Mouse (Mus musculus) myocyte (in vitro differentiated cells): ENCODE measurements around the gene Sstr4. TPM values are rescaled to one million over a fixed set of nuclear protein-coding genes. Genes with fewer than 3 reads are reported as not detected.
A peak's percentile ranks its signal among the peaks of the same experiment; 100 is the strongest.

ENCODE experiments used
- H3K27me3 ChIP-seq: one replicate; pipeline ENCODE4 v1.6.1; 2011; ENCODE audit not compliant: control insufficient read depth, insufficient read depth, insufficient read length
- H3K36me3 ChIP-seq: one replicate; pipeline ENCODE4 v1.6.1; 2011; ENCODE audit not compliant: control insufficient read depth, insufficient read depth
- H3K4me2 ChIP-seq: one replicate; pipeline ENCODE4 v1.6.1; 2011; ENCODE audit warnings: low read depth, control low read depth
- H3K4me3 ChIP-seq: one replicate; pipeline ENCODE4 v1.5.1; 2011; ENCODE audit warnings: mild to moderate bottlenecking, control low read depth, moderate library complexity
- H3K79me2 ChIP-seq: one replicate; pipeline ENCODE4 v1.6.1; 2011; ENCODE audit not compliant: control insufficient read depth, insufficient read depth
- H3ac ChIP-seq: one replicate; pipeline ENCODE4 v1.6.1; 2011; ENCODE audit not compliant: control insufficient read depth, insufficient read length
- CEBPB ChIP-seq: IDR thresholded peaks from 2 replicates; pipeline ENCODE4 v1.6.1; 2011; ENCODE audit warnings: mild to moderate bottlenecking, moderate library complexity; ENCODE audit not compliant: poor library complexity, insufficient read depth, severe bottlenecking
- E2F4 ChIP-seq: IDR thresholded peaks from one replicate; pipeline ENCODE4 v1.6.1; 2011; ENCODE audit warnings: mild to moderate bottlenecking, control low read depth, moderate library complexity; ENCODE audit not compliant: insufficient read depth
- MAX ChIP-seq: IDR thresholded peaks from one replicate; pipeline ENCODE4 v1.6.1; 2011; ENCODE audit warnings: low read depth, mild to moderate bottlenecking, control low read depth
- MYOD1 ChIP-seq, 3 experiments: IDR thresholded peaks; one replicate each; pipeline ENCODE4 v1.6.1; 2011; ENCODE audit warnings: control low read depth in 2 of 3, low read depth in 2 of 3, mild to moderate bottlenecking in 2 of 3, moderate library complexity in 1 of 3; ENCODE audit not compliant: insufficient read length in 2 of 3, control insufficient read depth in 1 of 3
- MYOG ChIP-seq, 3 experiments: IDR thresholded peaks; one replicate each; pipeline ENCODE4 v1.6.1; 2011; ENCODE audit warnings: control low read depth in 2 of 3, low read depth in 2 of 3, mild to moderate bottlenecking in 2 of 3; ENCODE audit not compliant: insufficient read length in 2 of 3, control insufficient read depth in 1 of 3, insufficient read depth in 1 of 3
- POLR2A ChIP-seq: IDR thresholded peaks from one replicate; pipeline ENCODE4 v1.6.1; 2011; ENCODE audit warnings: low read depth, mild to moderate bottlenecking, control low read depth, moderate library complexity; ENCODE audit not compliant: insufficient read length
- POLR2AphosphoS2 ChIP-seq: IDR thresholded peaks from one replicate; pipeline ENCODE4 v1.6.1; 2011; ENCODE audit warnings: low read depth, control low read depth; ENCODE audit not compliant: insufficient read length
- REST ChIP-seq: IDR thresholded peaks from one replicate; pipeline ENCODE4 v1.6.1; 2011; ENCODE audit warnings: mild to moderate bottlenecking, control low read depth, moderate library complexity; ENCODE audit not compliant: insufficient read depth, insufficient read length
- SRF ChIP-seq: IDR thresholded peaks from one replicate; pipeline ENCODE4 v1.6.1; 2011; ENCODE audit warnings: low read depth; ENCODE audit not compliant: control insufficient read depth, insufficient read length
- TCF12 ChIP-seq: IDR thresholded peaks from one replicate; pipeline ENCODE4 v1.6.1; 2011; ENCODE audit warnings: mild to moderate bottlenecking, control low read depth; ENCODE audit not compliant: poor library complexity, insufficient read depth, severe bottlenecking
- TCF3 ChIP-seq: IDR thresholded peaks from one replicate; pipeline ENCODE4 v1.6.1; 2011; ENCODE audit warnings: low read depth, control low read depth; ENCODE audit not compliant: insufficient read length
- USF1 ChIP-seq: IDR thresholded peaks from one replicate; pipeline ENCODE4 v1.6.1; 2011; ENCODE audit warnings: low read depth, mild to moderate bottlenecking, control low read depth, moderate library complexity
- polyA plus RNA-seq: library from polyadenylated mRNA; unstranded; fragments of >200 nt; fragmentation: generic; extraction: Trizol; gene quantifications from one replicate; pipeline ENCODE4 v1.2.1, GENCODE M21; 2012; ENCODE audit warnings: missing spikeins

The Sstr4 gene
- polyA plus RNA-seq, 1 experiment, result not detected

DNA sequence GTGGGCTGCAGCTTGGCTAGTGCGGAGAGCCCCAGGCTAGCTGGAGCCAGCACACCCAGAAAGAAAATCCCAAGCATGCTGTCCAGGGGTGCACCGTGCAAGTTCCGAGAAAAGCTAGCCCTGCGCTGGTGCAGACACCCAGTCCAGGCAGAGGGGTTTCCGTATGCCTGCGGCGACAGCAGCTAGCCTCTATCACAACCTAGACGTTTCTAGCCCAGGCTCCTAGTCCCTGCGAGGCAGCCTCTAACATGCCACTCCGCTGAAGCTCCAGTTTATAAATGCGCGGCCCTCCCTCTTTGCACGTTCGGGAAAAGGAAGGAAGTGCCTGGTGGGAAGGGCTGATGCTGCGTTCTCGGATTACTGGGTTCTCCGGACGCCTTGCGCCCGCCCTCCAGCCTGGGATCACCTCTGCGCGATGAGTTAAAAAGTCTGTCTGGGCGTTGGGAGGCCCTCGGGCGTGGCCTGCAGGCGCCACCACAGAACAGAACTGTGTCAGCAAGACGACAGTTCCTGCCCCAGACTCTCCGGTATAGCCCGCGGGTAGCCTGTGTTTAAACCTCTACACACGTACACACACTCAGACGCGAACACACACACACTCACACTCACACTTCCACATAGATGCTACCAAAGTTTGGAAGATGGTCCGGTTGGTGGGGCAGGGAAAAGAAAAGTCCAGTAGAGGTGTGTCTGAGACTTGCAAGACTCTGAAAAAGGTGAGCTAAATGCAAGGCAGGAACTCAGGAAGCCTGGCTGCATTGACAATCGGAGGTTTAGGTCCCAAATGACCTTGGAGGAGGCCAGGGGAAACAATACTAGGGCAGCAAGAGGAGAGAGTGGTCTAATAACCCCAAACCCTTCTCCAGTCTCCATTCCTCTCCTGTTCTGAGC, 13.0 kb downstream of the Sstr4 start, which contains the start of gene Thbd:
Thbd (minus strand) TSS at position 319 of the 891 bp plus-strand sequence.
- Histone ChIP-seq H3K27me3 (no peaks in the 10 kb centered on the region), H3K36me3 (no peaks in the 10 kb centered on the region), H3K4me3 (peak within 1 kb of the TSS; percentile 35), H3ac (no peak within 1 kb of the TSS), H3K79me2 (no peaks in the 10 kb centered on the region), H3K4me2 (peak within 1 kb of the TSS; percentile 97)
- TF ChIP-seq MAX, result no peak
- TF ChIP-seq POLR2A, result peak; percentile 55

DNA sequence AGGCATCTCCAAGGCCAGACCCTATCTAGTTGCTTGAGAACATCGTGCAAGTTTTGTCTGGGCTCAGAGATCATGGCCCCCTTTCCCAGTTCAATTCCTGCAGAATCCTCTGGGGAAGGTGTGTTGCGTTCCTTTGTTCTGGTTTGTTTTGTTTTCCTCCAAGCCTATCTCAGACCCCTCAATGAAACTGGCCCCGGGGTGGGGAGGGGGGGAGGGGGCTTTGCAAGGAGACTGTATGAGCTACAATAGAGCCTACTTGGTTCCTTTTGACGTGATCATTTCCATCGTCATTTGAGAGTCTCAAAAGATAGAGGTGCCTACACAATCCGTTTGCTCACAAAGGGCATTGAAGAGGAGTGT, 13.6 kb downstream of the Sstr4 start:
- H3ac ChIP-seq, result no peak overlapping the region
- H3K4me3 ChIP-seq, result peak overlapping the region; percentile 35
- TF ChIP-seq TCF12 (no peak), POLR2A (no peak), SRF (no peak), MAX (no peak), USF1 (no peak), TCF3 (no peak), MYOG (IDR thresholded peaks at IDR 0.05; ENCODE audit: control insufficient read depth in 1 of 3, insufficient read depth in 1 of 3, insufficient read length in 2 of 3, low read depth in 2 of 3) (no peak), POLR2AphosphoS2 (no peak), CEBPB (no peak)
- no peaks in the 10 kb centered on the region for H3K36me3 ChIP-seq
- H3K4me2 ChIP-seq, result peak overlapping the region; percentile 97
- H3K27me3 ChIP-seq, result no peaks in the 10 kb centered on the region
- H3K79me2 ChIP-seq, result no peaks in the 10 kb centered on the region

DNA sequence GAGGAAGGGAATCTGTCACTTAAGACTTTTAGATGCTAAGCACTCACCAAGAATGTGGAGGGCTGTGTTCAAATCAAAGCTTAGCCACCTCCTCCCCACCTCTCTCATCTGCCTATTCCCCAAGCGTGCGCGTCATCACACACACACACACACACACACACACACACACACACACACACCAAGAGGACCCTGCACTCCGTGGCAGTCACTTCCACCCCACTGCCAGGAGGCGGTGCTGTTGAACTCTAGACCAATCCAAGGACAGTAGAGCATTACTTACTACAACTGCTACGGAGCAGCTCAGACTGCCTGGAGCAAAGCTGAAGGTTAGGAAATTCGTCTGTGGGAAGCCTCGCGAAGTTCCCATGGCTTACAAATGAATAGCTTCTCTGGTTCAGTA, 14.0 kb downstream of the Sstr4 start:
- peak overlapping the region; percentile 35 for H3K4me3 ChIP-seq
- H3K27me3 ChIP-seq, result no peaks in the 10 kb centered on the region
- H3ac ChIP-seq, result no peak overlapping the region
- TF ChIP-seq E2F4 (no peak), MYOD1 (IDR thresholded peaks at IDR 0.05; ENCODE audit: control insufficient read depth in 1 of 3, insufficient read length in 2 of 3, low read depth in 2 of 3) (peak in 1 of 3 experiments; percentile 44)
- peak overlapping the region; percentile 97 for H3K4me2 ChIP-seq
- no peaks in the 10 kb centered on the region for H3K79me2 ChIP-seq
- H3K36me3 ChIP-seq, result no peaks in the 10 kb centered on the region

DNA sequence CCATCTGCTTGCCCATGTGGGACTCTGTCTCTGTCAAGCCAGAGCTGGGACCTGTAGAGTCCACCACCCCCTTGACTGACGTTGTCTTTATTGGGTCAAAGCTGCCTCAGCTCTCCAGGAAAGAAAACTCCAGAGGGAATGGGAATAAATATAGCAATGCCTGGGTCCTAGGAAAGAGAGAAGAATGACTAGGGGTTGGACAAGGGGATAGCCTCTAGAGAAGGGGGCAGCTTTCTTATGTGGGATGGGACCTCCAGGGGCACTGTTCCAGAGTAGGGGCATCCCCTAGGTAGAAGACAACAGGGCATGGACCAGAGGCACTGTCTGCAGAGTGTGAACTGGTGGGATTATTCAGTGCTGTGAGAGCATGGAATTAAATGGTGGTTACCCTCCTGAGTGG, 14.7 kb downstream of the Sstr4 start:
- H3K36me3 ChIP-seq, result no peaks in the 10 kb centered on the region
- no peak overlapping the region for H3ac ChIP-seq
- no peaks in the 10 kb centered on the region for H3K79me2 ChIP-seq
- no peak overlapping the region for H3K4me3 ChIP-seq
- TF ChIP-seq MYOD1 (IDR thresholded peaks at IDR 0.05; ENCODE audit: control insufficient read depth in 1 of 3, insufficient read length in 2 of 3, low read depth in 2 of 3) (no peak), POLR2A (no peak), SRF (no peak), USF1 (no peak), TCF12 (no peak), MAX (no peak), MYOG (IDR thresholded peaks at IDR 0.05; ENCODE audit: control insufficient read depth in 1 of 3, insufficient read depth in 1 of 3, insufficient read length in 2 of 3, low read depth in 2 of 3) (no peak), POLR2AphosphoS2 (no peak), TCF3 (no peak), E2F4 (no peak), CEBPB (no peak), REST (no peak)
- no peaks in the 10 kb centered on the region for H3K27me3 ChIP-seq
- no peak overlapping the region for H3K4me2 ChIP-seq

DNA sequence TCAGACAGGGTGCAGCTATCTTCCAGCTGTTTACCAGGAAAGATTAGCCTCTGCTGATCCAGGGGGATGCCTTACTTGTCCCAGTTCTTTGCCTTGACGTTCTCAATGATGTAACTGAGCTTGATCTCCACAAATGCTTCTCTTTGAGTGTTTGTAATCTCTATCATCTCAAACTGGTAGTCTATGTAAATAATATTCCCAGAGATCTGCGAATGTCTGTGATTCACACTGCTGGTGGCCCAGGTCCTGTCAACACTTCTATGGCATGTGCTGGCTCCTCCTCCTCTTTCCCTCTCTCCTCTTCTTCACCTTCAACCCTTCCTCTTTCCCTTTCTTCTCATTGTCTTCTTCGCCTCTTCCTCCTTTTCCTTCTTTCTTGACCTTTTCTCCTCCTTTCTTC, 24.0 kb downstream of the Sstr4 start:
- Histone ChIP-seq H3K36me3 (no peaks in the 10 kb centered on the region), H3ac (no peak overlapping the region), H3K79me2 (no peaks in the 10 kb centered on the region), H3K4me3 (no peak overlapping the region), H3K4me2 (no peak overlapping the region), H3K27me3 (no peaks in the 10 kb centered on the region)
- TF ChIP-seq POLR2A (no peak), E2F4 (no peak), POLR2AphosphoS2 (no peak), CEBPB (no peak), TCF3 (no peak), USF1 (no peak), TCF12 (no peak), MAX (no peak), MYOD1 (IDR thresholded peaks at IDR 0.05; ENCODE audit: control insufficient read depth in 1 of 3, insufficient read length in 2 of 3, low read depth in 2 of 3) (no peak), REST (no peak), SRF (no peak), MYOG (IDR thresholded peaks at IDR 0.05; ENCODE audit: control insufficient read depth in 1 of 3, insufficient read depth in 1 of 3, insufficient read length in 2 of 3, low read depth in 2 of 3) (no peak)
